Mouse (Mus musculus) forebrain, embryonic 13.5 days (tissue): ENCODE results near the gene Scn8a. TPM values are rescaled to one million over a fixed set of nuclear protein-coding genes. Genes with fewer than 3 reads are reported as not detected.
A peak's percentile ranks its signal among the peaks of the same experiment; 100 is the strongest.

Experiments
- ATAC-seq: fragments of 200-750 bp; cut with Nextera tagmentation; 2 replicates; pipeline ENCODE4 v1.8.0; 2017
- H3K27ac ChIP-seq: fragments of 300-500 bp; sonication (generic); 2 replicates; pipeline ENCODE4 v1.5.1; 2015; ENCODE audit warnings: inconsistent platforms, mild to moderate bottlenecking, moderate library complexity
- H3K27me3 ChIP-seq: fragments of 300-500 bp; sonication (generic); 2 replicates; pipeline ENCODE4 v1.6.1; 2015; ENCODE audit warnings: mild to moderate bottlenecking, inconsistent platforms
- H3K36me3 ChIP-seq: fragments of 300-500 bp; sonication (generic); 2 replicates; pipeline ENCODE4 v1.6.1; 2015; ENCODE audit warnings: mild to moderate bottlenecking, inconsistent platforms; ENCODE audit not compliant: poor library complexity, severe bottlenecking
- H3K4me1 ChIP-seq: fragments of 300-500 bp; sonication (generic); 2 replicates; pipeline ENCODE4 v1.6.1; 2015; ENCODE audit warnings: inconsistent platforms
- H3K4me2 ChIP-seq: fragments of 300-500 bp; sonication (generic); 2 replicates; pipeline ENCODE4 v1.6.1; 2015; ENCODE audit warnings: inconsistent platforms, mild to moderate bottlenecking, moderate library complexity
- H3K4me3 ChIP-seq: fragments of 300-500 bp; sonication (generic); 2 replicates; pipeline ENCODE4 v1.5.1; 2015; ENCODE audit warnings: mild to moderate bottlenecking, inconsistent platforms
- H3K9ac ChIP-seq: fragments of 300-500 bp; sonication (generic); 2 replicates; pipeline ENCODE4 v1.6.1; 2015; ENCODE audit warnings: mild to moderate bottlenecking, inconsistent platforms
- H3K9me3 ChIP-seq: fragments of 300-500 bp; sonication (generic); replicated peaks from 2 replicates; pipeline ENCODE4 v1.6.1; 2016; ENCODE audit warnings: inconsistent platforms
- WGBS: fragments of 180-500 bp; shearing (Covaris S2); methylation state at CpG from one replicate; pipeline ENCODE4 v1.1.7; 2015; 5-methylcytosine and 5-hydroxymethylcytosine counted together
- polyA plus RNA-seq: library from polyadenylated mRNA; unstranded; fragments of >200 nt; fragmentation: Nextera tagmentation; extraction: Ambion mirVana; gene quantifications from 2 replicates; pipeline ENCODE4 v1.2.1, GENCODE M21; 2015

Scn8a gene
- polyA plus RNA-seq, 1 experiment from 2014 or later = 17.1 TPM

GRCm38 (mm10) chr15:101077001-101077812, 207.5 kb downstream of the Scn8a start:
- Histone ChIP-seq H3K9me3 (no peaks in the 10 kb centered on the region), H3K9ac (peak overlapping the region; percentile 73), H3K36me3 (no peaks in the 10 kb centered on the region), H3K4me2 (peak overlapping the region; percentile 84), H3K27me3 (peaks cover 51% of the 10 kb centered on the region), H3K4me3 (peak overlapping the region; percentile 57), H3K27ac (0 out of 2 replicates have a peak overlapping the region, but pooled peaks have one; percentile 14), H3K4me1 (peaks cover 31% of the 10 kb centered on the region)
- WGBS = under 1% methylated on average over 34 of the region's 34 CpGs
- ATAC-seq = peak; percentile 57; the same call in 1 of the 2 replicates

- H3K36me3 ChIP-seq = no peaks in the 10 kb centered on the region
- 0% methylated on average over 35 of the region's 96 CpGs for WGBS
- peak within 1 kb of the TSS; percentile 84 for H3K4me2 ChIP-seq
- peak; percentile 25 for ATAC-seq
- H3K4me3 ChIP-seq = peak within 1 kb of the TSS; percentile 57
- peaks cover 31% of the 10 kb centered on the region for H3K4me1 ChIP-seq
- H3K9ac ChIP-seq = peak within 1 kb of the TSS; percentile 73
- peaks cover 51% of the 10 kb centered on the region for H3K27me3 ChIP-seq
- peak within 1 kb of the TSS; percentile 21; the same call in 1 of the 2 replicates for H3K27ac ChIP-seq
- H3K9me3 ChIP-seq = no peaks in the 10 kb centered on the region
Observed at GRCm38 (mm10) chr15:101077813-101078730, 208.4 kb downstream of the Scn8a start, which contains the start of gene Fignl2. Gene Fignl2, minus strand, starts transcription at chr15:101078567.

DNA sequence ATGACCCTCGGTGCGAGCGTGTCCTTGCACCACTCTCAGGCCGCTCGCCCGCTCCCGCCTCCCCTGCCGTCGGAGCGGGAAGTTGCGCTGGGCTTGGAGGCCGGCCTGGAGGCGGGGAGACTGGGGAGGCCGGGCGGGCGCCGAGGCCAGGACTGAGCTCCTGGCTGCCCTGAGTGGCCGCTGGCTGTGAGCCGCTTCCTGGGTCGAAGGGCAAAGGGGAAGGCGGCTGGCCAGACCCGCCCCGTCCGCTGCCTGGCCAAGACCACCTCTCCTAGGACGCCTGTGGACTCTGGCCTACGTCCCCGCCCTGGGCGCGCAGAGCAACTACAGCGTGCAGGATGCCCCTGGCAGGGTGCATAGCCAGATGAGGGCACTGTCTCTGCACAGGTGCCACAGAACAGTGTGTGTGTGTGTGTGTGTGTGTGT, 209.1 kb downstream of the Scn8a start:
- peak overlapping the region; percentile 57 for H3K4me3 ChIP-seq
- WGBS = under 1% methylated on average over 18 of the region's 30 CpGs
- no peaks in the 10 kb centered on the region for H3K36me3 ChIP-seq
- H3K4me2 ChIP-seq = peak overlapping the region; percentile 84
- H3K4me1 ChIP-seq = peaks cover 31% of the 10 kb centered on the region
- H3K9ac ChIP-seq = peak overlapping the region; percentile 73
- no peaks in the 10 kb centered on the region for H3K9me3 ChIP-seq
- H3K27ac ChIP-seq = no peak overlapping the region
- ATAC-seq = peak; percentile 70
- peaks cover 51% of the 10 kb centered on the region for H3K27me3 ChIP-seq

DNA sequence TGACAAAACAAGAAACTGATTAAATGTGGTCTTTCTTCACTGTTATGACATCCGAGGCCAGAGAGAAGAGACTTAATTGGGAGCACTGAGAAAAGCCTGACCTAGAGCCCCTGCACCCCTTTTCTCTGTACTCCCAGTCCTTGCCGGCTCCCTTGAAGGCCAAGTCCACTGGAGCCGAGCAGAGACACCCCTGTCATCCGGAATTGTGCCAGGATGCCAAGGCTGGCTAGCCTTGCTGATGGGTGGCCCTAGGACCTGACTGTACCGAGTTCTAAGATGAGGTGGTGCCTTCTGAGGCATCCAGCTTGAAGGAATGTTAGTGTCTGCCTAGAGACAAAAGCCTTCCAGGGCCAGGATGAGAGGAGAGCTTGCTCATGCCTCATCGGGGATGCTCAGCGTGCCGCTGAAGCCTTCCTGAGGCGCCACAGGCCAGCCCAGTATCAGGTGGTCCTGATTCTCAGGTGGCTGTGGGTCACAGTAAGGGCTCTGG, 210.4 kb downstream of the Scn8a start:
- Histone ChIP-seq H3K9me3 (no peaks in the 10 kb centered on the region), H3K36me3 (no peaks in the 10 kb centered on the region), H3K4me2 (no peak overlapping the region), H3K9ac (no peak overlapping the region), H3K4me3 (no peak overlapping the region), H3K27ac (no peak overlapping the region), H3K4me1 (peaks cover 31% of the 10 kb centered on the region), H3K27me3 (peaks cover 51% of the 10 kb centered on the region)
- 77% methylated on average over 9 of the region's 9 CpGs for WGBS
- ATAC-seq = no peak

GRCm38 (mm10) chr15:101081035-101081548, 211.4 kb downstream of the Scn8a start:
- Histone ChIP-seq H3K4me2 (no peak overlapping the region), H3K4me3 (no peak overlapping the region), H3K27me3 (peaks cover 42% of the 10 kb centered on the region), H3K4me1 (peaks cover 27% of the 10 kb centered on the region), H3K36me3 (no peaks in the 10 kb centered on the region), H3K9me3 (no peaks in the 10 kb centered on the region), H3K9ac (no peak overlapping the region), H3K27ac (no peak overlapping the region)
- WGBS = 84% methylated on average over 7 of the region's 7 CpGs
- no peak for ATAC-seq

DNA sequence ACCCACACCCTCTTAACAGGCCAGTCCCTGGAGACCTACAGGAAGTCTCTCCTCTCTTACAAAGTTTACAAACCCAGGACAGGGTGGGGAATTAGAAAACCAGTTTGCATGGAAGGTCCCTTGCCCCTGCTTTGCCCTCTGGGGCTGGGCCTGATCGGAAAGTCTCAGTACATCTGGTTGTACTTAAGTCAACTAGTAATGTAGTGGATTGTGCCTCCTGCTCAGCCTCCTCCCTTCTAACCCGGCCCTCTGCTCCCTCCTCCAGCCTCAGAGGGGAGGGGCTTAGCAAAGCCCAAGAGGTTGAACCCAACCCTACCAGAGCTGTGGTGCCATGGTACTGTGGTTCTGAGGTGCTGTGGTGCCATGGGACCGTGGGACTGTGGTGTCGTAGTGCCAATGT, 212.6 kb downstream of the Scn8a start:
- peaks cover 15% of the 10 kb centered on the region for H3K4me1 ChIP-seq
- no peak for ATAC-seq
- no peak overlapping the region for H3K4me2 ChIP-seq
- H3K27ac ChIP-seq = no peak overlapping the region
- no peaks in the 10 kb centered on the region for H3K9me3 ChIP-seq
- no peak overlapping the region for H3K9ac ChIP-seq
- H3K4me3 ChIP-seq = no peak overlapping the region
- H3K36me3 ChIP-seq = no peaks in the 10 kb centered on the region
- H3K27me3 ChIP-seq = peaks cover 33% of the 10 kb centered on the region
- 61% methylated on average over 4 of the region's 4 CpGs for WGBS

- H3K4me2 ChIP-seq = no peak overlapping the region
- peaks cover 15% of the 10 kb centered on the region for H3K27me3 ChIP-seq
- H3K4me1 ChIP-seq = no peaks in the 10 kb centered on the region
- H3K9me3 ChIP-seq = no peaks in the 10 kb centered on the region
- H3K4me3 ChIP-seq = no peak overlapping the region
- H3K9ac ChIP-seq = no peak overlapping the region
- H3K27ac ChIP-seq = no peak overlapping the region
- 87% methylated on average over 10 of the region's 10 CpGs for WGBS
- H3K36me3 ChIP-seq = no peaks in the 10 kb centered on the region
- ATAC-seq = no peak
Observed at GRCm38 (mm10) chr15:101084499-101084898, 214.8 kb downstream of the Scn8a start.

DNA sequence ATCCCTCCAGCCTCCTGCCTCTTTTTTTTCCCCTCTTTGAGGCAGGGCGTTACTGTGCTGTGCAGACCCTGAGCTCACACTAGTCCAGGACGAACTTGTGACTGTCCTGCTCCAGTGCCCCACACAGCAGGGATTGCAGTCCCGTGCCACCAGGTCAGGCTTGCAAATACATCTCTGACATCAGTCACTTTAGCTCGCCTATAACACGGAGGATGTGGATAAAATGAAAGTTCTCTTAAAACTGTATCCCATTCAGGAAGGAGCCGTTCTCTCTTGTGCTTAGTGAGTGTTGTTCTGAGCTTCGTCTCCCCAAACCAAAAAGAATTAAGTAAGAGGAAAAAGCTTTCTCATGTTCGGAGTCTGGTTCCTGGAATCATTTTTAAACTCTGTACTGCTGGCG, 216.8 kb downstream of the Scn8a start:
- Histone ChIP-seq H3K9ac (no peak overlapping the region), H3K4me2 (no peak overlapping the region), H3K4me1 (no peaks in the 10 kb centered on the region), H3K36me3 (no peaks in the 10 kb centered on the region), H3K27ac (no peak overlapping the region), H3K9me3 (no peaks in the 10 kb centered on the region), H3K27me3 (no peaks in the 10 kb centered on the region), H3K4me3 (no peak overlapping the region)
- whole genome bisulfite sequencing = 74% methylated on average over 9 of the region's 9 CpGs
- no peak for ATAC-seq

GRCm38 (mm10) chr15:101086956-101087355, 217.3 kb downstream of the Scn8a start:
- Histone ChIP-seq H3K4me1 (0 out of 2 replicates have a peak, but pooled peaks cover under 1% of the 10 kb centered on the region), H3K9me3 (no peaks in the 10 kb centered on the region), H3K36me3 (no peaks in the 10 kb centered on the region), H3K27me3 (peaks cover 2% of the 10 kb centered on the region; the same call in 1 of the 2 replicates), H3K4me2 (no peak overlapping the region), H3K27ac (no peak overlapping the region), H3K4me3 (no peak overlapping the region), H3K9ac (no peak overlapping the region)
- WGBS = 83% methylated on average over 3 of the region's 3 CpGs
- ATAC-seq = no peak

- ATAC-seq = no peak
- Histone ChIP-seq H3K4me3 (no peak overlapping the region), H3K4me2 (no peak overlapping the region), H3K27me3 (peaks cover 3% of the 10 kb centered on the region; the same call in 1 of the 2 replicates), H3K9ac (no peak overlapping the region), H3K9me3 (no peaks in the 10 kb centered on the region), H3K36me3 (no peaks in the 10 kb centered on the region), H3K27ac (no peak overlapping the region), H3K4me1 (peaks cover 14% of the 10 kb centered on the region)
- WGBS = 41% methylated on average over 4 of the region's 4 CpGs
Observed at GRCm38 (mm10) chr15:101088291-101088690, 218.6 kb downstream of the Scn8a start.

DNA sequence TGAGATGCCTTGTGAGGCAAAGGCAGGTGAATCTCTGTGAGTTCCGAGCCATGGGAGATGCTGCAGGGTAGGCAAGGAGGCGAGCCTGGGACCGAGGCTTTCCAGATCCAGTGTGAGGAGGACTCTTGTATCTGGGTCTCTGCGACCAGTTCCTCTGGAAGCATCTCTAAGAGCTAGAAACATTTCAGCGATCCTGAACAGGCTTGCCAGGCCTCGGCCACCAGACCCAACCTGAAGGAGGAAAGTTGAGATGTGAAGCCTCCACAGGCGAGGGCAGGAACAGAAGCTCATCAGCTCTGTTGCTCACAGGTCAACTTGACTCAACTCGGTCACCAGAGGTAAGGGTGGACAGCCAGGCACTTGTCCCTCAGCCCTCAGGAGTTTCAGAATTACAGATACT, 221.9 kb downstream of the Scn8a start:
- WGBS = 92% methylated on average over 8 of the region's 8 CpGs
- peaks cover 22% of the 10 kb centered on the region for H3K4me1 ChIP-seq
- H3K9me3 ChIP-seq = no peaks in the 10 kb centered on the region
- H3K27ac ChIP-seq = no peak overlapping the region
- ATAC-seq = no peak
- H3K9ac ChIP-seq = no peak overlapping the region
- no peak overlapping the region for H3K4me3 ChIP-seq
- H3K36me3 ChIP-seq = no peaks in the 10 kb centered on the region
- peaks cover 3% of the 10 kb centered on the region; the same call in 1 of the 2 replicates for H3K27me3 ChIP-seq
- no peak overlapping the region for H3K4me2 ChIP-seq
